Mouse (Mus musculus): ENCODE results near the gene Arhgap15.

DNA sequence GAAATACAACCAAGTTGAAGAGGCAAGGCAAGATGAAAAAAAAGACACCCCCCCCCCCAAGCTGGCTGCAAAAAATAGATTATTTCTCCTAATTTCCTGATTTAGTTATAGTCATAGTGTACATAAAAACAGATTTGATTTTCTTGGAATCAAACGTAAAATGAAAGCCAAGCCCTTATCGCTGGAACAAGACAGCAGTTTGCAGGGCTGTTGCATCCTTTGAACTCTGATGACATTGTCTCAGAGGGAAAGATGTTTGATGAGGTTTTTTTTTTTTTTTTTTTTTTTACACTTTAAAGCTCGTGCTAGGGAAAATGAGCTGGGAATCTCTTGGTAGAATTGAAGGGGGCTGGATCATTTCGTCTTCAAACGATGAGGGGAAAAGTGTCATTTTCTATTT is 21.4 kb upstream of the Arhgap15 start:
- TF ChIP-seq CTCF (IDR thresholded peaks at IDR 0.05; ENCODE audit: borderline replicate concordance, insufficient read depth, low read length) (no peak), POLR2A (IDR thresholded peaks at IDR 0.05; ENCODE audit: low read depth, low read length) (no peak)

All from embryonic fibroblast, embryonic 13.5 days (primary cell).